Mouse (Mus musculus): ENCODE measurements around the gene Comt. TPM values are rescaled to one million over a fixed set of nuclear protein-coding genes. Genes with fewer than 3 reads are reported as not detected.
A peak's percentile ranks its signal among the peaks of the same experiment; 100 is the strongest.

Gene Comt
- polyA plus RNA-seq, 1 experiment from 2014 or later = 127 TPM

DNA sequence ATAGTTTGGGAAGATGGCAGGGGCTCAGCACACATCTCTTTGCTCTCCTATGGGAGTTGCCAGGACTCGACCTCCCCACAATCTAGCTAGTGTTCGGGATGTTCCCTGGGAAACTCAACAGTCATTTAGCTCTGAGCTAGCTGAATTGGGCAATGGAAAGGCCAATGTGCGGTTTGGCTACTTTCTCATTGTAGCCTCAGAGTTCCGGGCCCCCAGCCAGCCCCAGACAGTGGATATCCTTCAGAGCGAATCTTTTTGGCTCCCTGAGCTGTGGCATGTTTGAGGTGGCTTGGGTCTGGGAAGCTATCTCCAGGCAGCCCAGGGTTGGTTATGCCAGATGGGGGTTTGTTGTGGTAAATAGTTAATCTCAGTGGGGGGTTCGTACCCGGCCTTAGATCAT, 40.2 kb downstream of the Comt start:
- no peak overlapping the region for H3K27ac ChIP-seq (ENCODE audit: low read length)
- no peak for ATAC-seq (ENCODE audit: low FRiP score, low TSS enrichment)

GRCm38 (mm10) chr16:18385411-18385810, 41.2 kb downstream of the Comt start:
- Histone ChIP-seq H3K36me3 (ENCODE audit: insufficient read depth, low read length) (no peaks in the 10 kb centered on the region), H3K4me1 (ENCODE audit: insufficient read depth, low read length) (peaks cover 57% of the 10 kb centered on the region), H3K27ac (ENCODE audit: low read length) (no peak overlapping the region), H3K9me3 (ENCODE audit: low read length) (no peaks in the 10 kb centered on the region), H3K9ac (replicated peaks; ENCODE audit: low read length) (no peak overlapping the region), H3K27me3 (ENCODE audit: insufficient read depth, low read length) (no peaks in the 10 kb centered on the region), H3K4me3 (ENCODE audit: low read length) (no peak overlapping the region), H3K4me2 (replicated peaks; ENCODE audit: low read depth, low read length) (no peak overlapping the region)
- 76% methylated on average over 5 of the region's 5 CpGs for WGBS
- no peak for ATAC-seq (ENCODE audit: low FRiP score, low TSS enrichment)

More for the DNA sequence above, 40.2 kb downstream of the Comt start:
- WGBS = 87% methylated on average over 7 of the region's 7 CpGs
- no peaks in the 10 kb centered on the region for H3K27me3 ChIP-seq (ENCODE audit: insufficient read depth, low read length)
- no peak overlapping the region for H3K4me3 ChIP-seq (ENCODE audit: low read length)
- H3K36me3 ChIP-seq (ENCODE audit: insufficient read depth, low read length) = no peaks in the 10 kb centered on the region
- H3K9me3 ChIP-seq (ENCODE audit: low read length) = no peaks in the 10 kb centered on the region
- H3K4me2 ChIP-seq (replicated peaks; ENCODE audit: low read depth, low read length) = no peak overlapping the region
- peaks cover 56% of the 10 kb centered on the region for H3K4me1 ChIP-seq (ENCODE audit: insufficient read depth, low read length)
- no peak overlapping the region for H3K9ac ChIP-seq (replicated peaks; ENCODE audit: low read length)

GRCm38 (mm10) chr16:18384659-18385058, 42.0 kb downstream of the Comt start:
- peaks cover 56% of the 10 kb centered on the region for H3K4me1 ChIP-seq (ENCODE audit: insufficient read depth, low read length)
- no peak overlapping the region for H3K9ac ChIP-seq (replicated peaks; ENCODE audit: low read length)
- no peaks in the 10 kb centered on the region for H3K36me3 ChIP-seq (ENCODE audit: insufficient read depth, low read length)
- H3K4me2 ChIP-seq (replicated peaks; ENCODE audit: low read depth, low read length) = no peak overlapping the region
- ATAC-seq (ENCODE audit: low FRiP score, low TSS enrichment) = peak; percentile 52; the same call in 1 of the 2 replicates
- WGBS = 36% methylated on average over 8 of the region's 8 CpGs
- no peaks in the 10 kb centered on the region for H3K27me3 ChIP-seq (ENCODE audit: insufficient read depth, low read length)
- H3K27ac ChIP-seq (ENCODE audit: low read length) = no peak overlapping the region; the same call in 1 of the 2 replicates
- no peak overlapping the region for H3K4me3 ChIP-seq (ENCODE audit: low read length)
- no peaks in the 10 kb centered on the region for H3K9me3 ChIP-seq (ENCODE audit: low read length)

- peaks cover 52% of the 10 kb centered on the region for H3K4me1 ChIP-seq (ENCODE audit: insufficient read depth, low read length)
- WGBS = 70% methylated on average over 7 of the region's 7 CpGs
- H3K4me2 ChIP-seq (replicated peaks; ENCODE audit: low read depth, low read length) = no peak overlapping the region
- ATAC-seq (ENCODE audit: low FRiP score, low TSS enrichment) = no peak
- no peak overlapping the region for H3K4me3 ChIP-seq (ENCODE audit: low read length)
- H3K27me3 ChIP-seq (ENCODE audit: insufficient read depth, low read length) = no peaks in the 10 kb centered on the region
- no peaks in the 10 kb centered on the region for H3K36me3 ChIP-seq (ENCODE audit: insufficient read depth, low read length)
- H3K27ac ChIP-seq (ENCODE audit: low read length) = peak overlapping the region; percentile 10; the same call in 1 of the 2 replicates
- no peaks in the 10 kb centered on the region for H3K9me3 ChIP-seq (ENCODE audit: low read length)
- H3K9ac ChIP-seq (replicated peaks; ENCODE audit: low read length) = no peak overlapping the region
These were observed 42.4 kb downstream of the Comt start for GRCm38 (mm10) chr16:18384211-18384610.

- H3K36me3 ChIP-seq (ENCODE audit: insufficient read depth, low read length) = no peaks in the 10 kb centered on the region
- peaks cover 47% of the 10 kb centered on the region for H3K4me1 ChIP-seq (ENCODE audit: insufficient read depth, low read length)
- no peaks in the 10 kb centered on the region for H3K9me3 ChIP-seq (ENCODE audit: low read length)
- H3K9ac ChIP-seq (replicated peaks; ENCODE audit: low read length) = no peak overlapping the region
- ATAC-seq (ENCODE audit: low FRiP score, low TSS enrichment) = no peak
- H3K27me3 ChIP-seq (ENCODE audit: insufficient read depth, low read length) = no peaks in the 10 kb centered on the region
- no peak overlapping the region for H3K4me3 ChIP-seq (ENCODE audit: low read length)
- no peak overlapping the region for H3K4me2 ChIP-seq (replicated peaks; ENCODE audit: low read depth, low read length)
- 15% methylated on average over 3 of the region's 3 CpGs for WGBS
- H3K27ac ChIP-seq (ENCODE audit: low read length) = peak overlapping the region; percentile 45; the same call in 1 of the 2 replicates
These were observed 42.9 kb downstream of the Comt start for GRCm38 (mm10) chr16:18383756-18384155.

DNA sequence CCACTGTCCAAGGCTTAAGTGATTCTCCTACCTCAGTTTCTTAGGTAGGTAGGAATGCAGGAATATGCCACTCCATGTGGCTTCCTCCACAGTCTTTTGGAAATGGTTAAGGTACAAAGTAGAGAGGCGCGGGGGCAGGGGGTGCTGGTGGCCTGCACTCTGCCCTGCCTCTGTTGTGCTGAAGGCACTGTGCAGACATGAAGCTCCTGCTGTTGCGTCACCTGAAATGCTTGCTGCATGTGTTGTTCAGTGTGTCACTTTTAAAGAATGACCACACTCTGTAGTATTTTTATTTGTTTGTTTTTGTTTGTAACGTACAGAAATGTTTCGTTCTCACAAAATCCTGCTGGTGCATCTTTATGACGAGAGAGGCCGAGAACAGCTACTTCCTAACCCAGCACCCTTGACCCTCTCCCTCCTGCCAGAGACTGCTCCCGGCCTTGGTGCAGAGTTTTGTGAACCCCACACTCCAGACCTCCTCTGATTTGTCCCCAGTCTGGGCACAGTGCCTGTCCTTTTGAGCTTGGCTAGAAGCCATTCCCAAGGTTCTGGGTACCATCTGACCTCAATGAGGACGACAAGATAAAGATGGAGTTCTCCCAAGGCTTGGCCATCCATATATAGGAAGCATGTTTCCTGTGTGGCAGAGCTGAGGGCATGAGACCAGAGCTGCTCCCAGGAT, 43.5 kb downstream of the Comt start:
- peaks cover 42% of the 10 kb centered on the region for H3K4me1 ChIP-seq (ENCODE audit: insufficient read depth, low read length)
- H3K9me3 ChIP-seq (ENCODE audit: low read length) = no peaks in the 10 kb centered on the region
- H3K4me2 ChIP-seq (replicated peaks; ENCODE audit: low read depth, low read length) = no peak overlapping the region
- H3K27me3 ChIP-seq (ENCODE audit: insufficient read depth, low read length) = no peaks in the 10 kb centered on the region
- ATAC-seq (ENCODE audit: low FRiP score, low TSS enrichment) = no peak
- H3K4me3 ChIP-seq (ENCODE audit: low read length) = no peak overlapping the region
- H3K36me3 ChIP-seq (ENCODE audit: insufficient read depth, low read length) = no peaks in the 10 kb centered on the region
- H3K27ac ChIP-seq (ENCODE audit: low read length) = peak overlapping the region; percentile 45; the same call in 1 of the 2 replicates
- 68% methylated on average over 9 of the region's 9 CpGs for WGBS
- no peak overlapping the region for H3K9ac ChIP-seq (replicated peaks; ENCODE audit: low read length)

- Histone ChIP-seq H3K4me3 (ENCODE audit: low read length) (no peak overlapping the region), H3K9ac (replicated peaks; ENCODE audit: low read length) (no peak overlapping the region), H3K9me3 (ENCODE audit: low read length) (no peaks in the 10 kb centered on the region), H3K27ac (ENCODE audit: low read length) (no peak overlapping the region), H3K4me2 (replicated peaks; ENCODE audit: low read depth, low read length) (no peak overlapping the region), H3K36me3 (ENCODE audit: insufficient read depth, low read length) (no peaks in the 10 kb centered on the region), H3K27me3 (ENCODE audit: insufficient read depth, low read length) (no peaks in the 10 kb centered on the region), H3K4me1 (ENCODE audit: insufficient read depth, low read length) (peaks cover 33% of the 10 kb centered on the region)
- WGBS = 44% methylated on average over 6 of the region's 6 CpGs
- no peak for ATAC-seq (ENCODE audit: low FRiP score, low TSS enrichment)
These were observed 44.9 kb downstream of the Comt start for GRCm38 (mm10) chr16:18381621-18382258.

DNA sequence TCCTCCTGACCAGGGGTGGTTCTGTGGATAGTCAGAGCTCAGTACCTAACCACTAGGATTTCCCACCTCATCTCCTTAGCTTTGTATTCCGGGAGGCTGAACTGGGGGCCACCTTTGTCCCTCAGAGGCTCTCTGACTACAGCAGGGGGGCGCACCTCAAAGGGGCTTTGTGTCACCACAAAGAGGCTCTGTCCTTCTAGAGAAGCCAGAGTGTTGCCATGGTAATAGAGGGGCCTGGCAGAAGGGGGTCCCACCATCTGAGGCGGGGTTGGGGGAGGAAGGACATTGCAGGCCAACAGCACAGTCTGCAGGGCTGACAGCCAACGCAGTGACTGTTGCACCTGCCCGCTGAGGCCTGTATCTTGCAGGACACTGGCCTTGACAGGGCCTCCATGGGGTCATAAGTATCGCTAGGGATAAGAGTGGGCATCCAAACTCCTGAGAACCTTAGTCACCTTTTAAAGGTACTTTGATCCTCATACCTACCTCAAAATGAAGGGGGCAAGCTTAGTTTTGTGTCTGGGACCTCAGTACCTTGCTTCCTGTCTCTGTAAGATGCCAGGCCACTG, 46.1 kb downstream of the Comt start:
- Histone ChIP-seq H3K9me3 (ENCODE audit: low read length) (no peaks in the 10 kb centered on the region), H3K4me3 (ENCODE audit: low read length) (no peak overlapping the region), H3K4me2 (replicated peaks; ENCODE audit: low read depth, low read length) (no peak overlapping the region), H3K36me3 (ENCODE audit: insufficient read depth, low read length) (no peaks in the 10 kb centered on the region), H3K27ac (ENCODE audit: low read length) (no peak overlapping the region), H3K4me1 (ENCODE audit: insufficient read depth, low read length) (peaks cover 33% of the 10 kb centered on the region), H3K27me3 (ENCODE audit: insufficient read depth, low read length) (no peaks in the 10 kb centered on the region), H3K9ac (replicated peaks; ENCODE audit: low read length) (no peak overlapping the region)
- no peak for ATAC-seq (ENCODE audit: low FRiP score, low TSS enrichment)
- WGBS = 63% methylated on average over 6 of the region's 6 CpGs

DNA sequence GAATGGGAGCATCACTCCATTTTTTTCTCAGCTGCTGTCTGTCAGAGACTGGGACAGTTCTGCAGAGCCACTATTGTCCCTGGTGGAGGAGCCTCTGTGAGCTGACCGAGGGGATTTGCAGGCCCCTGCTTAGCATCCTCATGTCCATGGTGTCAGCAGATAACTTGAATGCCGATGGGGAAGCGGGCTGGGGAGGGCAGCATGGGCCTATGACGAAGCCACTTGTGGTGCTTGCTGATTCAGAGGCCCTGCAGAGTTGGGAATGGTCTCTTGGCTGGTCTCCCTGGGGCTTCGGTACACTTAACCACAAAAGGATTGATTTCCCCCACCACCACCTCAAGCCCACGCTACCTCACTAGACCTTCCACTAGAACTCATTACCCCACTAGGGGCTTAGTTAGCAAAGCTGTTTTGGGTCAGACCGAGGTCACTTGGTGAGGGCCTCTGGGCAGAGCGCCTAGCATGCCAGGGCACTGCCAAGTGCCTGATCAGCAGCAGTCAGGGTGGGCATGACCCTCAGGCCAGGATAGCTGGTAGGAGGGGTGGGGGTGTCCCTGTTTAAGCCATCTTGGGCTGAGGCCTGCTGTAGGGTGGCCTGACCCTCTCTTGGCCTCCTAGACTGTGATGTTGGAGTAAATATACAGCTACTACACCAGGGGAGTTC, 47.2 kb downstream of the Comt start:
- no peak overlapping the region for H3K9ac ChIP-seq (replicated peaks; ENCODE audit: low read length)
- no peak overlapping the region for H3K4me3 ChIP-seq (ENCODE audit: low read length)
- no peaks in the 10 kb centered on the region for H3K9me3 ChIP-seq (ENCODE audit: low read length)
- H3K4me1 ChIP-seq (ENCODE audit: insufficient read depth, low read length) = peaks cover 28% of the 10 kb centered on the region
- no peak for ATAC-seq (ENCODE audit: low FRiP score, low TSS enrichment)
- H3K27ac ChIP-seq (ENCODE audit: low read length) = no peak overlapping the region
- WGBS = 88% methylated on average over 8 of the region's 8 CpGs
- no peak overlapping the region for H3K4me2 ChIP-seq (replicated peaks; ENCODE audit: low read depth, low read length)
- H3K27me3 ChIP-seq (ENCODE audit: insufficient read depth, low read length) = no peaks in the 10 kb centered on the region
- no peaks in the 10 kb centered on the region for H3K36me3 ChIP-seq (ENCODE audit: insufficient read depth, low read length)
